Mouse (Mus musculus): ENCODE data around the gene Gm8947. TPM values are rescaled to one million over a fixed set of nuclear protein-coding genes. Genes with fewer than 3 reads are reported as not detected.
"Not testable (repeated sequence)": the region's sequence is repeated elsewhere in the genome, so short reads cannot be mapped to it uniquely, and the experiment has no call there.

Gm8947 gene
- polyA plus RNA-seq, 1 experiment from 2014 or later: 0.16 TPM

DNA sequence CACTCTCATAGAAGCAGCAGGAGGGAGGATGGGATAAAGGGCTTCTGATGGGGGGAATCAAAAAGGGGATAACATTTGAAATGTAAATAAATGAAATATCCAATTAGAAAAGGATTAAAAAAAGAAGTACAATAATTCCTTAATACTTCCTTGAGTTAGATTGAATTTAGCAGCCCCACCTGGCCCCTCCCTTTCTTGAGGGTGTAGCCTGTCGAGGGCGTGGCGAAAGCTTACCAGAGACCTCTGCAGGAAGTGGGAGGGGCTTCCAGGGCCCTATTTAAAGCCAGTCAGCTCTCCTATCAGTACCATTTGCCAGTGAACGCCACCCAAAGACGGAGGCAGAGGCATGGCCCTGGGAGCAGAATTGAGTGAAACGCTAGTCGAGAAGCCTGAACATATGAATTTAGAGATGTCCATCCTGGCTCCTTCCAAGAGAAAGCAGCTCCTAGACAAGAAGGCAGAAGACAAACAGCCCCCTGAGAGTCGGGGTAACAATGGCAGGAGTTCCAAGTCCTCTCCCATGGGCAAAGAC lies 17.7 kb downstream of the Gm8947 start, which contains the start of gene Gm47996:
Gm47996 (plus strand) TSS at position 308 of the 532 bp plus-strand sequence.
- not testable (repeated sequence) for H3K36me3 ChIP-seq (ENCODE audit: control insufficient read depth, insufficient read depth, low read length); H3K9ac ChIP-seq (ENCODE audit: low read length); H3K4me2 ChIP-seq (ENCODE audit: low read depth, low read length, severe bottlenecking); H3K4me3 ChIP-seq (ENCODE audit: low read depth, low read length); ATAC-seq (replicated peaks; ENCODE audit: low FRiP score); DNase-seq (ENCODE audit: low spot score); H3K27ac ChIP-seq (ENCODE audit: low read depth, low read length); H3K27me3 ChIP-seq (ENCODE audit: control insufficient read depth, insufficient read depth, low read length); H3K4me1 ChIP-seq (replicated peaks; ENCODE audit: control insufficient read depth, insufficient read depth, low read length); H3K9me3 ChIP-seq (ENCODE audit: control insufficient read depth, low read length)
- WGBS: 96% methylated on average over 4 of the region's 8 CpGs

DNA sequence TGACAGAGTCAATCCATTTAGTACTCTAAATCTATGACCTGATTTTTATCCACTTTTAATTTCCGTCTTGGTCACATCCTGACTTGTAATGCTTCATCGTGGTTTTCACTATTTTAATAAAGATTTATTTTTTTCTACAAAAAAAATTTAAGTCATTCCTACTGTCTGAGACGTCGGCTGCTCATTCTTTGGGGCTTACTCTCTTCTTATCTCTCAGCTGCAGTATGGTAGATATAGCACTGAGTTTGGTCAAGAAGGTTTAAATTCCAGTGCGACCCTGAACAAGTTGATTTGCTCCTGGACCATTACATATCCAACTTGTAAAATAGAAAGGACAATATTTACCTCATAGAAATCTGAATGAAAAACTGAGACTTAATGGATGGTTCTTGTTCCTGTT lies 19.5 kb downstream of the Gm8947 start:
- H3K27me3 ChIP-seq (ENCODE audit: control insufficient read depth, insufficient read depth, low read length); H3K9ac ChIP-seq (ENCODE audit: low read length); H3K9me3 ChIP-seq (ENCODE audit: control insufficient read depth, low read length); DNase-seq (ENCODE audit: low spot score); H3K4me1 ChIP-seq (replicated peaks; ENCODE audit: control insufficient read depth, insufficient read depth, low read length); H3K4me3 ChIP-seq (ENCODE audit: low read depth, low read length); ATAC-seq (replicated peaks; ENCODE audit: low FRiP score); H3K4me2 ChIP-seq (ENCODE audit: low read depth, low read length, severe bottlenecking); H3K27ac ChIP-seq (ENCODE audit: low read depth, low read length); H3K36me3 ChIP-seq (ENCODE audit: control insufficient read depth, insufficient read depth, low read length): not testable (repeated sequence)
- WGBS: 92% methylated on average over 5 of the region's 5 CpGs

DNA sequence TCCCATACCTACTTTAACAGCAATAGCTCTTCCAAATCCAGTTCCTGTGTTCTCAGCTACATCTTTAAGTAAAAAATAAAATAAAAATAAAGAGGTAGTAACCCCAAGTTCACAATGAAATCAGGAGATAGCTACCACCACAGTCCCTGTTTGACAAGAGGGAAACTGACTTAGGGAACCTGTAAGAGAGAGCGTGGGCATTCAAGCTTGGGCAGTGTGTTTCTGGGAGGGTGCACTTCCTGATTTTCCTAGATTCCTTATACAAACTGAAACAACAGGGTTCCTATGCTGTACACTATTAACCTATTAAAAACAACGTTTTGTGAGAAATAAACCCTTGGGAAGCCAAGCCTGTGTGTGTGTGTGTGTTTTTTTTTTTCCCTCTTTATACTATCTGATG lies 22.7 kb downstream of the Gm8947 start:
- Histone ChIP-seq H3K9me3 (ENCODE audit: control insufficient read depth, low read length) (no peaks in the 10 kb centered on the region), H3K36me3 (ENCODE audit: control insufficient read depth, insufficient read depth, low read length) (no peaks in the 10 kb centered on the region), H3K27me3 (ENCODE audit: control insufficient read depth, insufficient read depth, low read length) (no peaks in the 10 kb centered on the region), H3K27ac (ENCODE audit: low read depth, low read length) (no peak overlapping the region), H3K9ac (ENCODE audit: low read length) (no peak overlapping the region), H3K4me3 (ENCODE audit: low read depth, low read length) (no peak overlapping the region), H3K4me1 (replicated peaks; ENCODE audit: control insufficient read depth, insufficient read depth, low read length) (no peaks in the 10 kb centered on the region), H3K4me2 (ENCODE audit: low read depth, low read length, severe bottlenecking) (no peak overlapping the region)
- DNase-seq (ENCODE audit: low spot score): no peak
- ATAC-seq (replicated peaks; ENCODE audit: low FRiP score): no peak
- 79% methylated on average over 2 of the region's 2 CpGs for WGBS

DNA sequence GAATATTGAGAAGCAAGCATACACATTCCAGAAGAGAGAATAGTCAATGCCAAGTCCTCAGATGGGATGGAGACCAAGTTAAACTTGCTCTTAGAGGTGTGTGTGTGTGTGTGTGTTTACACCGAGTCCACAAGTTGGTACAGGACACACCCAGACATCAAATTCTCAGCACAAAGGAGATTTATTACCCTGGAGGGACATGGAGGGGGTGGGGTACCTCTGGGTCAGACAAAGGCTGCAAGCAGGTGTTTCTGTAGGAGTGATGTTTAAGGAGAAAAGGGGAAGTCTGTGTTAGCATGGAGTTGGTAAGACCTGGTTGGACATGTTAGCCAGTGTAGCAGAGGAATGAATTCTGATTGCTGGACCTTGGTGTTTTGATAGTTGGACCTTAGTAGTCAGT lies 23.8 kb downstream of the Gm8947 start:
- no peak overlapping the region for H3K9ac ChIP-seq (ENCODE audit: low read length)
- no peak overlapping the region for H3K27ac ChIP-seq (ENCODE audit: low read depth, low read length)
- DNase-seq (ENCODE audit: low spot score) (no peak), ATAC-seq (replicated peaks; ENCODE audit: low FRiP score) (no peak)
- H3K36me3 ChIP-seq (ENCODE audit: control insufficient read depth, insufficient read depth, low read length): no peaks in the 10 kb centered on the region
- no peak overlapping the region for H3K4me3 ChIP-seq (ENCODE audit: low read depth, low read length)
- 80% methylated on average over 1 of the region's 1 CpGs for WGBS
- H3K27me3 ChIP-seq (ENCODE audit: control insufficient read depth, insufficient read depth, low read length): no peaks in the 10 kb centered on the region
- H3K9me3 ChIP-seq (ENCODE audit: control insufficient read depth, low read length): no peaks in the 10 kb centered on the region
- no peaks in the 10 kb centered on the region for H3K4me1 ChIP-seq (replicated peaks; ENCODE audit: control insufficient read depth, insufficient read depth, low read length)
- H3K4me2 ChIP-seq (ENCODE audit: low read depth, low read length, severe bottlenecking): no peak overlapping the region

DNA sequence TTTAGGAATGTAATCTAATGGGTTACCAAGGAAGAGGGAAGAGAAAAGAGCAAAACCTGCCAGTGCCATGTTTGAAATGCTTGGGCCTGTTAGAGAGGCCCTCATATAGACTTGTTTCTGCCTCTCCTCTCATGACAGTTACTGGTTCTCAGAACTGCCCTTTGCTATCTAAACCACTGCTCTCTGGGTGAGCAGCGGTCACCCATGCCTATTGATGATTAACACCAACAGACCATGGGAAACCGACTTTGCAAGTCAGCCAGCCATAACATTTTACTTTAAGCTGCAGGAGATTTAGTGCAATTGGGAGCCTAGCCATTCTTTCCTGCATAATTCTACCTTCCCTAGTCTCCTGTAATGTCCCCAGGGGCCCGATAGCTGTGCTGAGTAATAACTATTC lies 24.2 kb downstream of the Gm8947 start:
- H3K27me3 ChIP-seq (ENCODE audit: control insufficient read depth, insufficient read depth, low read length): no peaks in the 10 kb centered on the region
- H3K9me3 ChIP-seq (ENCODE audit: control insufficient read depth, low read length): no peaks in the 10 kb centered on the region
- H3K9ac ChIP-seq (ENCODE audit: low read length): no peak overlapping the region
- WGBS: 68% methylated on average over 3 of the region's 3 CpGs
- ATAC-seq (replicated peaks; ENCODE audit: low FRiP score) (no peak), DNase-seq (ENCODE audit: low spot score) (no peak)
- no peaks in the 10 kb centered on the region for H3K36me3 ChIP-seq (ENCODE audit: control insufficient read depth, insufficient read depth, low read length)
- no peak overlapping the region for H3K4me2 ChIP-seq (ENCODE audit: low read depth, low read length, severe bottlenecking)
- no peak overlapping the region for H3K27ac ChIP-seq (ENCODE audit: low read depth, low read length)
- H3K4me1 ChIP-seq (replicated peaks; ENCODE audit: control insufficient read depth, insufficient read depth, low read length): no peaks in the 10 kb centered on the region
- H3K4me3 ChIP-seq (ENCODE audit: low read depth, low read length): no peak overlapping the region

DNA sequence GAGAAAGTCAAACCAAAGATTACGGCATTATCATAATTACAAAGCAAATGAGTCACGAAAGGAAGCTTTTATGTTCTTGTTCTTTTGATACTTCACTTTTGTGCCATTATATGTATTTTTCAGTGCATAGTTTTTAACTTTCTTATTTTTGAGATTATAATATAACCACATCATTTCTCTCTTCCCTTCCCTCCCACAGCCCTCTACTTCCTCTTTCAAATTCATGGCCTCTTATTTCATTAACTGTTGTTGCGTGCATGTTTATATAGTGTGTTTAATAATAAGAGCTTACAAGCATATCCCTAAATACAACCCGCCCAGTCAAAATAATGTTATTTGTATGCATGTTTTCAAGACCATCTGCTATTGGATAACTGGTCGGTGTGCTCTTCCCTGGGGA lies 26.9 kb downstream of the Gm8947 start:
- WGBS: 91% methylated on average over 5 of the region's 5 CpGs
- no peak overlapping the region for H3K9ac ChIP-seq (ENCODE audit: low read length)
- no peak for ATAC-seq (replicated peaks; ENCODE audit: low FRiP score)

DNA sequence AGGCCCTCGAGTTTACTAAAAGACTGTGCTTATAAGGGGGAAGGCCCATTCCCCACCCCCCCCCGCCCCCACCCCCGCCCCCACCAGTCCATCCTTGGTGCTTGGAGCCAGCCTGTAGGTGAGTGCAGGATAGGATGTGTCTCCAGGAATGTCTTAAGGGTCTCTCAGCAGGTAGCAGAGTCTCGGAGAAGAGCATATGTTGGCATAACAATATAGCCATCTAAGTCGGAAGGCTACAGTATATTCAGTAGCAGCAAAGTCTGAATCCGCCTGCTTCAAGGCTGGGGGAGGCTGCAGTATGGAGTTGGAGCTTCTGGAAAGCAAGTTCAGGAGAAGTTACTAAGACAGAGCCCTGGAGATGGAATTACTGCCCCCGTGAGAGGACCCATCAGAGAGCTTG lies 27.9 kb downstream of the Gm8947 start:
- WGBS: 69% methylated on average over 7 of the region's 7 CpGs
- ATAC-seq (replicated peaks; ENCODE audit: low FRiP score): no peak

More for the DNA sequence above, 26.9 kb downstream of the Gm8947 start:
- H3K27ac ChIP-seq (ENCODE audit: low read depth, low read length): no peak overlapping the region
- no peak overlapping the region for H3K4me2 ChIP-seq (ENCODE audit: low read depth, low read length, severe bottlenecking)
- H3K36me3 ChIP-seq (ENCODE audit: control insufficient read depth, insufficient read depth, low read length): no peaks in the 10 kb centered on the region
- no peaks in the 10 kb centered on the region for H3K4me1 ChIP-seq (replicated peaks; ENCODE audit: control insufficient read depth, insufficient read depth, low read length)
- H3K9me3 ChIP-seq (ENCODE audit: control insufficient read depth, low read length): no peaks in the 10 kb centered on the region
- DNase-seq (ENCODE audit: low spot score): no peak
- no peak overlapping the region for H3K4me3 ChIP-seq (ENCODE audit: low read depth, low read length)
- no peaks in the 10 kb centered on the region for H3K27me3 ChIP-seq (ENCODE audit: control insufficient read depth, insufficient read depth, low read length)

DNA sequence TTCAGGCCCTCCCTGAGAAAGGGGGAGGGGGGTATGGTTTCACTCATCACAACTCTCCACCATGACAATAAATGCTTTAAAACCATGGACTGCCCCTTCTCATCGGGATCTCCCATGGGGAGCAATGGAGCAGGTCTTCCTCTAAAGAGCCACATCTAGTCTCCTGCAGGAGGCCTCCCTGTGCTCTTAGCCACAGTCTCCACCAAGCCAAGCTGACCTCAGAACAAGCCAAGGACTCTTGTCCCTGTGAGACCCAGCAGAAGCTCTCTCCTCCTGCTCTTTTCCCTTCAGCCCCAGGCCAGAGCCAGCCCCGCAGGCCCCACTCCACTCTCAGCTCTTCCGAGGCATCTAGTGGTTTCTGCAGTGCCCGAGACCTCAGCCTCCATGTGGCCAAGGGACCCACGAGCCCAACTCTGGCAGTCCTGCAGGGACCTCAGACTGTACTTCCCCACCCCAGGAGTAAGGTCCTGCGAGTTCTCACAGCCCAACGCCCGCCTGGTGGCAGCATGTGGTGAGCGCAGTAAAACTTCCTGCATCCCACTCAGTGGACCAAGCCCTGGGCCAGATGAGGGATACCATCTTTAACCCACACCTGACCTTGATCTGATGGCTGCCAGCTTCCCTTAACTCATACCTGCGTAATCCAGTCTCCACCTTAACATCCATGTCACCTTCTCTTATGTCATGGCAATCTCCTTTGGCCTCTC lies 30.5 kb downstream of the Gm8947 start:
- no peaks in the 10 kb centered on the region for H3K36me3 ChIP-seq (ENCODE audit: control insufficient read depth, insufficient read depth, low read length)
- no peak overlapping the region for H3K9ac ChIP-seq (ENCODE audit: low read length)
- DNase-seq (ENCODE audit: low spot score): no peak
- H3K9me3 ChIP-seq (ENCODE audit: control insufficient read depth, low read length): no peaks in the 10 kb centered on the region
- no peak overlapping the region for H3K27ac ChIP-seq (ENCODE audit: low read depth, low read length)
- no peak for ATAC-seq (replicated peaks; ENCODE audit: low FRiP score)
- no peak overlapping the region for H3K4me2 ChIP-seq (ENCODE audit: low read depth, low read length, severe bottlenecking)
- no peaks in the 10 kb centered on the region for H3K4me1 ChIP-seq (replicated peaks; ENCODE audit: control insufficient read depth, insufficient read depth, low read length)
- 88% methylated on average over 10 of the region's 10 CpGs for whole genome bisulfite sequencing
- no peak overlapping the region for H3K4me3 ChIP-seq (ENCODE audit: low read depth, low read length)
- no peaks in the 10 kb centered on the region for H3K27me3 ChIP-seq (ENCODE audit: control insufficient read depth, insufficient read depth, low read length)

More for the DNA sequence above, 27.9 kb downstream of the Gm8947 start:
- H3K9ac ChIP-seq (ENCODE audit: low read length): no peak overlapping the region
- no peak overlapping the region for H3K4me2 ChIP-seq (ENCODE audit: low read depth, low read length, severe bottlenecking)
- no peak overlapping the region for H3K4me3 ChIP-seq (ENCODE audit: low read depth, low read length)
- no peaks in the 10 kb centered on the region for H3K36me3 ChIP-seq (ENCODE audit: control insufficient read depth, insufficient read depth, low read length)
- H3K27ac ChIP-seq (ENCODE audit: low read depth, low read length): no peak overlapping the region
- no peaks in the 10 kb centered on the region for H3K9me3 ChIP-seq (ENCODE audit: control insufficient read depth, low read length)
- no peaks in the 10 kb centered on the region for H3K4me1 ChIP-seq (replicated peaks; ENCODE audit: control insufficient read depth, insufficient read depth, low read length)
- H3K27me3 ChIP-seq (ENCODE audit: control insufficient read depth, insufficient read depth, low read length): no peaks in the 10 kb centered on the region
- DNase-seq (ENCODE audit: low spot score): no peak

DNA sequence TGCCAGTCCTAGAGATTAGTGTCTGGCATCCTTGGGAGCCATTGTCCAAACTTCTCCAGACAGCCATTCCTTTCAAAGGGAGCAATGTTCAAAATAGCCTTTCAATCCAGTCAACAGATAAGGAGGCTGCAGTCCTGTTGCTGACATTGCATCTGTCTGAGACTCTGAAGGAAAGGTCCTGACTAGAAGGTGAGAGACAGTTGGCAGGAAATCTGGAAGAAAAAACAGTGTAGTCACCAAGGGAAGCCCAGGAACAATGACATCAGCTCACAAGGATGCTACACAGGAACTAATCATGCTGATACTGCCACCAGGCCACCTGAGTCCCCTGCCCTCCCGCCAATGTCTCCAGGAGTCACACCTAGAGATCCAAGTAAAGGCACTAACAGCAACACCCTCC lies 31.2 kb downstream of the Gm8947 start:
- H3K9me3 ChIP-seq (ENCODE audit: control insufficient read depth, low read length): no peaks in the 10 kb centered on the region
- H3K36me3 ChIP-seq (ENCODE audit: control insufficient read depth, insufficient read depth, low read length): no peaks in the 10 kb centered on the region
- WGBS: 81% methylated on average over 1 of the region's 1 CpGs
- no peak overlapping the region for H3K4me2 ChIP-seq (ENCODE audit: low read depth, low read length, severe bottlenecking)
- no peak overlapping the region for H3K9ac ChIP-seq (ENCODE audit: low read length)
- no peak for DNase-seq (ENCODE audit: low spot score)
- no peak overlapping the region for H3K4me3 ChIP-seq (ENCODE audit: low read depth, low read length)
- no peaks in the 10 kb centered on the region for H3K4me1 ChIP-seq (replicated peaks; ENCODE audit: control insufficient read depth, insufficient read depth, low read length)
- H3K27me3 ChIP-seq (ENCODE audit: control insufficient read depth, insufficient read depth, low read length): no peaks in the 10 kb centered on the region
- ATAC-seq (replicated peaks; ENCODE audit: low FRiP score): no peak
- H3K27ac ChIP-seq (ENCODE audit: low read depth, low read length): no peak overlapping the region
